Mouse (Mus musculus) stomach, postnatal 0 days (tissue): ENCODE data around the gene Prpf6.

ENCODE experiments used
- CTCF ChIP-seq: IDR thresholded peaks from 2 replicates; pipeline ENCODE4 v1.5.1; 2016; ENCODE audit warnings: antibody characterized with exemption, low read depth, mild to moderate bottlenecking, moderate library complexity
- EP300 ChIP-seq: optimal IDR thresholded peaks from 2 replicates; pipeline ENCODE3; 2016; ENCODE audit warnings: antibody characterized with exemption

- no peak for TF ChIP-seq CTCF
- no peak for TF ChIP-seq EP300
Measured at GRCm38 (mm10) chr2:181600226-181600758, 8.6 kb downstream of the Prpf6 start.
